Mouse (Mus musculus): Measurements from ENCODE around the gene Ngf. TPM values are rescaled to one million over a fixed set of nuclear protein-coding genes. Genes with fewer than 3 reads are reported as not detected.

Ngf gene
- polyA plus RNA-seq, 1 experiment from 2014 or later = 7.6 TPM

DNA sequence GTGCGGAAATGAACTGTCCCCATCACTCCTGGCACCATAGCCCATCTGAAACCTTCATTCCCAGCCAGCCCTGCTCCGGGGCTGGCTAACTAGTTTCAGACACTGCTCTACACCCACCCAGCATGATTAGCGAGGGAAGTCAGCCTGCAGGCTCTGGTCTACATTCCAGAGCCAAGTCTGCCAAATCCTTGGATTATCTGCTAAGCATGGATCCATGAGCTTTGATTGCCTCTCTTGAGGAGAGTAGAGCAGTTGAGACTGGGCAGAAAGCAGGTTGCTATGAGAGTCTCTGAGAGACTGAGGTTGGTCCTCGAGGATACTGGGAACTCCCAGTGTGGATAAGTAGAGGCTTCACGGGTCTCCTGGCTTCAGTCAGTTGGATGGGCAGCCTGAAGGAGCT, 51.3 kb downstream of the Ngf start:
- Histone ChIP-seq H3K36me3 (ENCODE audit: control insufficient read depth, insufficient read depth, low read length) (no peaks in the 10 kb centered on the region), H3K4me3 (ENCODE audit: low read depth, low read length) (no peak overlapping the region), H3K9ac (replicated peaks; ENCODE audit: low read depth, low read length) (no peak overlapping the region), H3K4me1 (ENCODE audit: control insufficient read depth, insufficient read depth, low read length) (no peaks in the 10 kb centered on the region), H3K27ac (ENCODE audit: low read length) (no peak overlapping the region), H3K9me3 (ENCODE audit: control insufficient read depth, low read depth, low read length) (no peaks in the 10 kb centered on the region), H3K4me2 (replicated peaks; ENCODE audit: low read depth, low read length) (no peak overlapping the region), H3K27me3 (ENCODE audit: control insufficient read depth, insufficient read depth, low read length) (no peaks in the 10 kb centered on the region)
- 71% methylated on average over 5 of the region's 5 CpGs for WGBS
- ATAC-seq (ENCODE audit: insufficient number of reproducible peaks, insufficient read depth, low FRiP score, low read depth) = no peak

DNA sequence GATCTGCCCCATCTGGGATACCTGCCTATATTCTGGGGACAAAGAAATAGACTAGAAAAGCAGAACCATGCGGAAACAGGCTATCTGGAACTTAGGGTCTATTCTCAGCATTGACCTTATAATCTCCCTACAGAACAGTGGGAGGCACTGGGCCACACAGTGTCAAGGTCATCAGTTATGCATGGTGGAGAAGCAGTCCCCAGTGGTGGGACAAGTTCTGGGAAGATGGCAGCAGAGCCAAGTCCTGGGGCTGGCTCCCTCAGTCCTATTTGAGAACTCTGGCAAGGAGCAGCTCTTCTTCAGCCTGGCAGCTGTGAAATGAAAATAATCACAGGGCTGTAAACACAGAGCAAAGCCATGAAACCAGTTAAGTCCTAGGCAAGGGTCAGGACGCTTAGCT, 54.0 kb downstream of the Ngf start:
- Histone ChIP-seq H3K27me3 (ENCODE audit: control insufficient read depth, insufficient read depth, low read length) (no peaks in the 10 kb centered on the region), H3K27ac (ENCODE audit: low read length) (no peak overlapping the region), H3K9ac (replicated peaks; ENCODE audit: low read depth, low read length) (no peak overlapping the region), H3K4me1 (ENCODE audit: control insufficient read depth, insufficient read depth, low read length) (no peaks in the 10 kb centered on the region), H3K4me3 (ENCODE audit: low read depth, low read length) (no peak overlapping the region), H3K9me3 (ENCODE audit: control insufficient read depth, low read depth, low read length) (no peaks in the 10 kb centered on the region), H3K4me2 (replicated peaks; ENCODE audit: low read depth, low read length) (no peak overlapping the region), H3K36me3 (ENCODE audit: control insufficient read depth, insufficient read depth, low read length) (no peaks in the 10 kb centered on the region)
- WGBS = 86% methylated on average over 2 of the region's 2 CpGs
- no peak for ATAC-seq (ENCODE audit: insufficient number of reproducible peaks, insufficient read depth, low FRiP score, low read depth)

DNA sequence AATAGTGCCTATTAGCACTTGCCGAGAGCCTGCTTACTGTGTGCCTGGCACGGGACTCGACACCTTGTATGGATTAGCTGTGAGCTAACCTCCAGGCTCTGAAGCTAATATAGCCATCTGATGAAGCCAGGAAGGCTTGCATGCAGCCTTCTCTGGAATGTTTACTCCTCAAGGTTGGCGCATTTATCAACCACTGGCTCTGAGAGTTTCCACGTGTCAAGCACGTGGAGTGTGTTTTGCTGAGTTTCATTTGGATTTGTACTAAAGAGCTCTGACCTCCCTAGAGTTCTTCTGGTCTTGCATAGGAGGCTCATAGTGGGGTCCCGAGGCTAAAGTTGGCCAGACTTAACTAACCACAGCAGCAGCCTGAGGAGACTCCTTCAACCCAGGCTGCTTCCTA, 55.2 kb downstream of the Ngf start:
- H3K9me3 ChIP-seq (ENCODE audit: control insufficient read depth, low read depth, low read length) = no peaks in the 10 kb centered on the region
- H3K36me3 ChIP-seq (ENCODE audit: control insufficient read depth, insufficient read depth, low read length) = no peaks in the 10 kb centered on the region
- ATAC-seq (ENCODE audit: insufficient number of reproducible peaks, insufficient read depth, low FRiP score, low read depth) = no peak
- H3K4me2 ChIP-seq (replicated peaks; ENCODE audit: low read depth, low read length) = no peak overlapping the region
- H3K27ac ChIP-seq (ENCODE audit: low read length) = no peak overlapping the region
- no peak overlapping the region for H3K4me3 ChIP-seq (ENCODE audit: low read depth, low read length)
- no peak overlapping the region for H3K9ac ChIP-seq (replicated peaks; ENCODE audit: low read depth, low read length)
- no peaks in the 10 kb centered on the region for H3K27me3 ChIP-seq (ENCODE audit: control insufficient read depth, insufficient read depth, low read length)
- 37% methylated on average over 7 of the region's 7 CpGs for WGBS
- H3K4me1 ChIP-seq (ENCODE audit: control insufficient read depth, insufficient read depth, low read length) = no peaks in the 10 kb centered on the region

DNA sequence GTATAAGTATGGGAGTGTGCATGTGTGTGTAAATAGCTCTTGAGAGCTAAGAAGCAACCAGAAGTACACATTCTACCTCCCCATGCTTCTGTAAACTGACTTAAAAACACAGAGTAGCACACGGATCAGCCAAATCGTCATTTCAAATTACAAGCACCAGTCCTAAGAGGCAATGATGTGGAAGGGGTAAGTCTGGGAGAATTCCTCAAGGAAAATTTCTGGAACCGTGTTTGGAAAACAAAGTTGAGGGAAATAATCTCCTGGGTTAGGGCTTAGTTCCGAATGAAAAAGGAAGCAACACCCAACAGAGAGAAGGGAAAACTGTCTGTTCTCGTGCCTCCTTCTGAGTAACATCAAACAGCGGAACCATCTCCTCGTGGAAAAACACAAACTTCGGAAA, 56.1 kb downstream of the Ngf start:
- ATAC-seq (ENCODE audit: insufficient number of reproducible peaks, insufficient read depth, low FRiP score, low read depth) = no peak
- WGBS = 74% methylated on average over 8 of the region's 8 CpGs
- H3K4me1 ChIP-seq (ENCODE audit: control insufficient read depth, insufficient read depth, low read length) = no peaks in the 10 kb centered on the region
- H3K4me3 ChIP-seq (ENCODE audit: low read depth, low read length) = no peak overlapping the region
- no peaks in the 10 kb centered on the region for H3K36me3 ChIP-seq (ENCODE audit: control insufficient read depth, insufficient read depth, low read length)
- no peaks in the 10 kb centered on the region for H3K27me3 ChIP-seq (ENCODE audit: control insufficient read depth, insufficient read depth, low read length)
- no peak overlapping the region for H3K9ac ChIP-seq (replicated peaks; ENCODE audit: low read depth, low read length)
- H3K4me2 ChIP-seq (replicated peaks; ENCODE audit: low read depth, low read length) = no peak overlapping the region
- no peaks in the 10 kb centered on the region for H3K9me3 ChIP-seq (ENCODE audit: control insufficient read depth, low read depth, low read length)
- no peak overlapping the region for H3K27ac ChIP-seq (ENCODE audit: low read length)

DNA sequence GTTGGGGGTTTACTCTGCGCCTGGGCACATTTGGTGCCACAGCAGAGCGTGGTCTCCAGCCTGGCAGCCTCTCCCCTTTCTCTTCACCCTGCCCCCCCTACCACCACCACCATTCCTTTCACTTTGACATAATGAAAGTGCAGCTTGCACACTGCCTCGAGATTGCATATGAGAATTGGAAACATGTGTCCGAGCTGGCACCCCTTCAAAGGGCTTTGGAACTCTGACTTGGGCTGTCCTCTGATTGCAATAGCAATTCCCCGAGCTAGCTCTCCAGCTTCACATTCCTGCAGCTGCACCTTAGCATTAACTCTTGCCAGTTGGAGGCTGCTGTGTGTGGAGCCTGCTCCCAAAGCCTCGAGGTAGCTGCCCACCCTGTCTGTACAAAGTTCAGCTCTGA, 56.8 kb downstream of the Ngf start:
- ATAC-seq (ENCODE audit: insufficient number of reproducible peaks, insufficient read depth, low FRiP score, low read depth) = 0 out of 2 replicates have a peak, but pooled peaks have one; percentile 6
- Histone ChIP-seq H3K27ac (ENCODE audit: low read length) (no peak overlapping the region), H3K36me3 (ENCODE audit: control insufficient read depth, insufficient read depth, low read length) (no peaks in the 10 kb centered on the region), H3K9ac (replicated peaks; ENCODE audit: low read depth, low read length) (no peak overlapping the region), H3K27me3 (ENCODE audit: control insufficient read depth, insufficient read depth, low read length) (no peaks in the 10 kb centered on the region), H3K9me3 (ENCODE audit: control insufficient read depth, low read depth, low read length) (no peaks in the 10 kb centered on the region), H3K4me3 (ENCODE audit: low read depth, low read length) (no peak overlapping the region), H3K4me2 (replicated peaks; ENCODE audit: low read depth, low read length) (no peak overlapping the region), H3K4me1 (ENCODE audit: control insufficient read depth, insufficient read depth, low read length) (no peaks in the 10 kb centered on the region)
- 57% methylated on average over 6 of the region's 6 CpGs for WGBS

DNA sequence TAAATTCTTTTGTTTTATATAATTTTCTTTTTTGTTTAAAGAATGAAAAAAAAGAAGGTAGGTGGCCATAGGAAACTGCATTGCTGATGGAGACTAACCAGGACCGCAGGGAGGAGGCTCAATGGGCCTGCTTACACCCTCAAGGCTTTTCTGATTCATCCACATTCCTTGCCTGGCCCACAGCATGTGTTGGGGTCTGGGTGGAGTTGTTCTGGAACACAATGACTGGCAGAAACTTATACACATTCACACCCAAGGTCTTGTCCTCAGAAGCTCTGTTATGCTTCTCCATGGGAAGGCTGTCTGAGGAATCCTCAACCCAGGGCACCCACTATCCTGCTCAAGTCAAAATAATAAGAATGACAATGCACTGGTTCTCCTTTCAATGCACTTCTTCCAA, 65.0 kb downstream of the Ngf start:
- no peak overlapping the region for H3K4me3 ChIP-seq (ENCODE audit: low read depth, low read length)
- H3K9me3 ChIP-seq (ENCODE audit: control insufficient read depth, low read depth, low read length) = no peaks in the 10 kb centered on the region
- no peak overlapping the region for H3K4me2 ChIP-seq (replicated peaks; ENCODE audit: low read depth, low read length)
- 96% methylated on average over 1 of the region's 1 CpGs for WGBS
- H3K27me3 ChIP-seq (ENCODE audit: control insufficient read depth, insufficient read depth, low read length) = no peaks in the 10 kb centered on the region
- H3K27ac ChIP-seq (ENCODE audit: low read length) = no peak overlapping the region
- no peaks in the 10 kb centered on the region for H3K36me3 ChIP-seq (ENCODE audit: control insufficient read depth, insufficient read depth, low read length)
- H3K9ac ChIP-seq (replicated peaks; ENCODE audit: low read depth, low read length) = no peak overlapping the region
- H3K4me1 ChIP-seq (ENCODE audit: control insufficient read depth, insufficient read depth, low read length) = no peaks in the 10 kb centered on the region
- ATAC-seq (ENCODE audit: insufficient number of reproducible peaks, insufficient read depth, low FRiP score, low read depth) = no peak

DNA sequence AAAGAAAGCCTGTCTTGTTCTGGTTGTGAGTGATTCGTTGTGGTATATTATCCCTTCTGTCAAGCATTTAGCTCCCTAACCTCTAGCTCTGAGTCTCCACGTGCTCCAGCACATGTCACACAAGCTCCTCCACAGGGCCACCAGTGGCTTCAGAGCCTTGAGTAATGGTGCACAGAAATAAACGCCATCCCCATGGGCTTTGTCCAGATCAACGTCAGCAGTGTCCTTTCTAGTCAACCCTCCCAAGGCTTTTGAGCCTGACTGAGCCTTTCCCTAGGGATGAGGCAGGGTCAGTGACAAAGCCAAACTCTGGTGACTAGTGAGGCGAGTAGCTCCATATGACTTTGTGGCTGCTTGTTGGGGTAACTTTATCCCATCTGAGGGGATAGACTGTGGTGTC, 73.9 kb downstream of the Ngf start:
- Histone ChIP-seq H3K36me3 (ENCODE audit: control insufficient read depth, insufficient read depth, low read length) (no peaks in the 10 kb centered on the region), H3K9ac (replicated peaks; ENCODE audit: low read depth, low read length) (no peak overlapping the region), H3K27me3 (ENCODE audit: control insufficient read depth, insufficient read depth, low read length) (no peaks in the 10 kb centered on the region), H3K27ac (ENCODE audit: low read length) (no peak overlapping the region), H3K4me2 (replicated peaks; ENCODE audit: low read depth, low read length) (no peak overlapping the region), H3K4me3 (ENCODE audit: low read depth, low read length) (no peak overlapping the region), H3K9me3 (ENCODE audit: control insufficient read depth, low read depth, low read length) (no peaks in the 10 kb centered on the region), H3K4me1 (ENCODE audit: control insufficient read depth, insufficient read depth, low read length) (no peaks in the 10 kb centered on the region)
- ATAC-seq (ENCODE audit: insufficient number of reproducible peaks, insufficient read depth, low FRiP score, low read depth) = no peak
- 72% methylated on average over 5 of the region's 5 CpGs for WGBS

DNA sequence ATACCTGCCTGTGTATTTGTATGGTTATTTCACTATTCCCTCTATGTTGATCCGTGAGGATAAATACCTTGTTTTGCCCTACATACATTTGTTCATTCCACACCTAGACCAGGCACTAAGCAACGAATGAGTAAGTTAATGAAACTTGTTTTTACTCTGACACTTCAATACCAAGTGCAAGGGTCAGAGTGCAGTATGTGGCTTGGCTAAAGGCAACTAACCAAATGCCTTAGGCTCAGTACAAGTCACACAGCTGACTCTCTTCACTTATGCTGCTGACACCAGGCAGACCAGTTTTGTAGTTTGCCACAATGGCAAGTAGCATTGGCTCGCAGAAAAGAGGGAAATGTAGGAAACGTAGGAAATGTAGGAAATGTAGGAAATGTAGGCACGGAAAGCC, 77.8 kb downstream of the Ngf start:
- Histone ChIP-seq H3K9ac (replicated peaks; ENCODE audit: low read depth, low read length) (no peak overlapping the region), H3K27ac (ENCODE audit: low read length) (no peak overlapping the region), H3K4me2 (replicated peaks; ENCODE audit: low read depth, low read length) (no peak overlapping the region), H3K36me3 (ENCODE audit: control insufficient read depth, insufficient read depth, low read length) (no peaks in the 10 kb centered on the region), H3K4me3 (ENCODE audit: low read depth, low read length) (no peak overlapping the region), H3K4me1 (ENCODE audit: control insufficient read depth, insufficient read depth, low read length) (no peaks in the 10 kb centered on the region), H3K27me3 (ENCODE audit: control insufficient read depth, insufficient read depth, low read length) (no peaks in the 10 kb centered on the region), H3K9me3 (ENCODE audit: control insufficient read depth, low read depth, low read length) (no peaks in the 10 kb centered on the region)
- WGBS = 78% methylated on average over 5 of the region's 5 CpGs
- ATAC-seq (ENCODE audit: insufficient number of reproducible peaks, insufficient read depth, low FRiP score, low read depth) = no peak

DNA sequence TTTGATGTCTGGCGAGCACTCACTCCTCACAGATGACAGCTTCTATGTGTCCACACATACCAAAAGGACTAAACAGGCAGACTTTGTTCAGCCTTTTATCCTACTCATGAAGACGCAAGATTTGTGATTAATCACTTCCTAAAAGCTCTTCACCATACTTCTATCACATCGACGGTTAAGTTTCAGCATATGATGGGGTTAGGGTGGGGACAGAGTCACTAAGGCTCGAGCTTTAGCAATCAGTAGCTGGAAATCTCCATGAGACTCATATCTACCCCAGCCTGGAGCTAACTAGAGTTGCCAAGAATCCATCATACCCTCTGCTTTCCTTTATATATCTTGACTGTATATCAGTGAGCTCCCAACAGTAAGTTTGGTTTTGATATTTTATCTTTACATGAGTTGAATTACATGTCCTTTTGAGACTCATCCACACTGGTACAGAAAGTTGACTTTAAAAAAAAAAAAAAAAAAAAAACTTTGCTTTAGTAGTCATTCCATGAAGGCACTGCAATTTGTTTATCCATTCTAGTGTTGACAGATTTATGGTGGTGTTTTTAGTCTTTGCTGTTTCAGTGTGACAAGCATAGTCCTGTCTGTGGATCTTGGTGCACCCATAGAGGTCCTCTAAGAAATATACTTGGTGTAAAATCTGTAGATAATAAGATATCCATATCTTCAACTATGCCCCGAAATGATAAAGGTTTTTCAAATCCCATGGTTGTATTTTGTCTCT, 84.4 kb downstream of the Ngf start:
- Histone ChIP-seq H3K4me1 (ENCODE audit: control insufficient read depth, insufficient read depth, low read length) (no peaks in the 10 kb centered on the region), H3K4me2 (replicated peaks; ENCODE audit: low read depth, low read length) (no peak overlapping the region), H3K9ac (replicated peaks; ENCODE audit: low read depth, low read length) (no peak overlapping the region), H3K36me3 (ENCODE audit: control insufficient read depth, insufficient read depth, low read length) (no peaks in the 10 kb centered on the region), H3K27ac (ENCODE audit: low read length) (no peak overlapping the region), H3K9me3 (ENCODE audit: control insufficient read depth, low read depth, low read length) (no peaks in the 10 kb centered on the region), H3K27me3 (ENCODE audit: control insufficient read depth, insufficient read depth, low read length) (no peaks in the 10 kb centered on the region), H3K4me3 (ENCODE audit: low read depth, low read length) (no peak overlapping the region)
- ATAC-seq (ENCODE audit: insufficient number of reproducible peaks, insufficient read depth, low FRiP score, low read depth) = no peak
- 57% methylated on average over 6 of the region's 6 CpGs for WGBS
